Mouse (Mus musculus): ENCODE data around the gene Tubb4b. TPM values are rescaled to one million over a fixed set of nuclear protein-coding genes. Genes with fewer than 3 reads are reported as not detected.
A peak's percentile ranks its signal among the peaks of the same experiment; 100 is the strongest.

The Tubb4b gene
- total and polyA plus RNA-seq, 3 experiments = 356 to 592 (median 520) TPM

- Histone ChIP-seq H3K4me3 (replicated peaks in 1 of 3; ENCODE audit: low read depth in 2 of 3, low read length in 2 of 3, poor library complexity in 1 of 3) (peak overlapping the region; percentile 55 to 80 (median 80)), H3K27me3 (replicated peaks) (no peaks in the 10 kb centered on the region), H3K9me3 (replicated peaks; ENCODE audit: low read length) (no peaks in the 10 kb centered on the region), H3K27ac (ENCODE audit: insufficient read depth, low read depth) (peak overlapping the region; percentile 2; the same call in 1 of the 2 replicates), H3K4me1 (ENCODE audit: control insufficient read depth in 1 of 2, insufficient read depth in 2 of 2) (peaks cover 17 to 45% of the 10 kb centered on the region in 2 experiments), H3K9ac (ENCODE audit: insufficient read depth, low read depth) (peak overlapping the region; percentile 53), H3K4me2 (ENCODE audit: insufficient read depth, low read depth, poor library complexity, severe bottlenecking) (peak overlapping the region; percentile 57), H3K36me3 (replicated peaks in 1 of 2; ENCODE audit: control insufficient read depth in 1 of 2, insufficient read depth in 1 of 2, low read length in 1 of 2) (peaks cover 0 to 2% of the 10 kb centered on the region in 2 experiments), H3K79me2 (replicated peaks; ENCODE audit: control insufficient read depth, extremely low read depth, insufficient read depth, poor library complexity, severe bottlenecking) (peaks cover 5% of the 10 kb centered on the region; the same call in 1 of the 2 replicates)
- in situ Hi-C loops (cut with MboI; ENCODE audit: low pct_ligation_motif_present, low pct_unique_long_range_greater_than_20kb, low sequenced_read_pairs) (no loop called here), dilution Hi-C loops (cut with MboI; ENCODE audit: extremely low pct_ligation_motif_present, extremely low pct_unique_long_range_greater_than_20kb, low sequenced_read_pairs) (no loop called here)
- TF ChIP-seq POLR2AphosphoS2 (IDR thresholded peaks at IDR 0.05; ENCODE audit: low read depth, low read length) (no peak), ZC3H11A (IDR thresholded peaks at IDR 0.05; ENCODE audit: low read depth, low read length) (no peak), ZNF384 (IDR thresholded peaks at IDR 0.05; ENCODE audit: low read depth, low read length) (no peak), GABPA (IDR thresholded peaks at IDR 0.05; ENCODE audit: insufficient replicate concordance, low read depth, low read length) (no peak), SMC3 (IDR thresholded peaks at IDR 0.05; ENCODE audit: low read depth, low read length) (no peak), CHD2 (IDR thresholded peaks at IDR 0.05; ENCODE audit: low read length) (no peak), ZMIZ1 (IDR thresholded peaks at IDR 0.05; ENCODE audit: low read depth, low read length) (no peak; the same call in 1 of the 2 replicates), E2F4 (IDR thresholded peaks at IDR 0.05; ENCODE audit: insufficient replicate concordance, low read depth, low read length) (no peak)
- DNase-seq (ENCODE audit: extremely low read depth) = no peak
These were observed 37.4 kb upstream of the Tubb4b start for GRCm38 (mm10) chr2:25261870-25262269.

GRCm38 (mm10) chr2:25258887-25259286, 34.4 kb upstream of the Tubb4b start:
- Histone ChIP-seq H3K4me3 (replicated peaks in 1 of 3; ENCODE audit: low read depth in 2 of 3, low read length in 2 of 3, poor library complexity in 1 of 3) (no peak overlapping the region), H3K4me1 (ENCODE audit: control insufficient read depth in 1 of 2, insufficient read depth in 2 of 2) (peaks cover 0 to 24% of the 10 kb centered on the region in 2 experiments; a peak in 2 of 4 replicates), H3K4me2 (ENCODE audit: insufficient read depth, low read depth, poor library complexity, severe bottlenecking) (no peak overlapping the region), H3K36me3 (replicated peaks in 1 of 2; ENCODE audit: control insufficient read depth in 1 of 2, insufficient read depth in 1 of 2, low read length in 1 of 2) (peaks cover 0 to 3% of the 10 kb centered on the region in 2 experiments), H3K27me3 (replicated peaks) (no peaks in the 10 kb centered on the region), H3K9me3 (replicated peaks; ENCODE audit: low read length) (no peaks in the 10 kb centered on the region), H3K79me2 (replicated peaks; ENCODE audit: control insufficient read depth, extremely low read depth, insufficient read depth, poor library complexity, severe bottlenecking) (peaks cover 14% of the 10 kb centered on the region), H3K27ac (ENCODE audit: insufficient read depth, low read depth) (no peak overlapping the region), H3K9ac (ENCODE audit: insufficient read depth, low read depth) (no peak overlapping the region)
- TF ChIP-seq USF2 (conservative IDR thresholded peaks at IDR 0.05; ENCODE audit: low read depth, low read length) (no peak), MEF2A (IDR thresholded peaks at IDR 0.05; ENCODE audit: borderline replicate concordance, low read depth, low read length) (no peak), E2F4 (IDR thresholded peaks at IDR 0.05; ENCODE audit: insufficient replicate concordance, low read depth, low read length) (no peak), MXI1 (IDR thresholded peaks at IDR 0.05; ENCODE audit: low read depth, low read length) (no peak), MAX (IDR thresholded peaks at IDR 0.05; ENCODE audit: low read length) (no peak), SMC3 (IDR thresholded peaks at IDR 0.05; ENCODE audit: low read depth, low read length) (peak; percentile 25), JUN (IDR thresholded peaks at IDR 0.05; ENCODE audit: insufficient read depth, low read depth, low read length) (no peak), RAD21 (IDR thresholded peaks at IDR 0.05; ENCODE audit: low read depth, low read length) (peak; percentile 56), CTCF (conservative IDR thresholded peaks at IDR 0.05 in 1 of 2, IDR thresholded peaks at IDR 0.05 in 1 of 2; ENCODE audit: low read depth in 2 of 2, low read length in 2 of 2) (peak; percentile 34 to 65; a peak in 2 of 4 replicates), MYC (IDR thresholded peaks at IDR 0.05; ENCODE audit: low read depth, low read length) (no peak)
- in situ Hi-C loops (cut with MboI; ENCODE audit: low pct_ligation_motif_present, low pct_unique_long_range_greater_than_20kb, low sequenced_read_pairs) (no loop called here), dilution Hi-C loops (cut with MboI; ENCODE audit: extremely low pct_ligation_motif_present, extremely low pct_unique_long_range_greater_than_20kb, low sequenced_read_pairs) (no loop called here)
- no peak for DNase-seq (ENCODE audit: extremely low read depth)

Measured in CH12.LX (cell line).